Mouse (Mus musculus): ENCODE data around the gene Lcn2.

- TF ChIP-seq CTCF (conservative IDR thresholded peaks at IDR 0.05; ENCODE audit: low read length) (no peak), POU5F1 (IDR thresholded peaks at IDR 0.05; ENCODE audit: borderline replicate concordance, low read length) (no peak)
Measured at GRCm38 (mm10) chr2:32421851-32422251, 33.8 kb upstream of the Lcn2 start.
